Mouse (Mus musculus): ENCODE measurements around the gene Bdnf. TPM values are rescaled to one million over a fixed set of nuclear protein-coding genes. Genes with fewer than 3 reads are reported as not detected.

The Bdnf gene
- total RNA-seq, 2 experiments from 2014 or later = 30.0 to 40.0 TPM

DNA sequence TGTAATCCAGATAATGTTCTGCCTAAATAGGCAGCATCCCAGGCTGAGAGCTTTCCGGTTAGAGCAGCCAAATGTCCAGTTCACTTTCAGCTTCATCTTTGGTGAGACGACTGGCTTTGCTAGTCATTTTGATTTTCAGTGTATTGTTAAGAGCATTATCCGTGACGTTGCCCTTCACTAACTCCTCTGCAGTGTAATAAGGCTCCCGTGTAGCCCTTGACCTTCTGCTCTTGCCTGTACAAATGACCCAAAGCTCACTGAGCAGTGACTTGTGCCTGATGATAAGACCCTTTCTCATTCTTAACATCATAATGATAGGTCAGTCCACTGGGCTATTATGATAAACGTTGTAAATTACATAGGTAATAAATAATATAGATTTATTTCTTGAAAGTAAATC is 101.9 kb downstream of the Bdnf start:
- no peak for DNase-seq (ENCODE audit: low spot score in 2 of 2)

Other genes starting within 250 kb of the Bdnf start
- 10 to 100 TPM; 75.0 to 78.3 TPM for gene Lin7c, start 216.2 kb downstream of the Bdnf start, total RNA-seq (2021)
- 10 to 100 TPM; 24.9 to 26.6 TPM for gene Lgr4, start 242.9 kb downstream of the Bdnf start, total RNA-seq (2021)